Mouse (Mus musculus) erythroblast, embryonic 14.5 days (primary cell): ENCODE measurements around the gene Col4a4.

Experiments used
- GATA1 ChIP-seq: IDR thresholded peaks from 2 replicates; pipeline ENCODE4 v1.6.1; 2012; ENCODE audit warnings: low read length, inconsistent platforms, mixed read lengths
- TAL1 ChIP-seq: IDR thresholded peaks from 3 replicates; pipeline ENCODE4 v1.6.1; 2012; ENCODE audit warnings: low read length, inconsistent platforms, mixed read lengths

GRCm38 (mm10) chr1:82470516-82471225 lies 116.0 kb downstream of the Col4a4 start:
- TF ChIP-seq TAL1 = no peak
- no peak for TF ChIP-seq GATA1
